Mouse (Mus musculus) lung, postnatal 4 days (tissue): ENCODE data around the gene Slc5a5.

Experiments
- DNase-seq, 2 experiments: peaks; one replicate each; pipeline ENCODE4 v3.0.0; 2021

Gene Slc5a5

GRCm38 (mm10) chr8:70851837-70852236, 40.7 kb downstream of the Slc5a5 start:
- no peak for DNase-seq

- no peak for DNase-seq
Observed at GRCm38 (mm10) chr8:70850947-70851346, 41.6 kb downstream of the Slc5a5 start.

GRCm38 (mm10) chr8:70850132-70850845, 42.3 kb downstream of the Slc5a5 start:
- no peak for DNase-seq

- DNase-seq = no peak
Observed at GRCm38 (mm10) chr8:70849333-70849990, 43.1 kb downstream of the Slc5a5 start.

- DNase-seq = no peak
Observed at GRCm38 (mm10) chr8:70846371-70847154, 46.0 kb downstream of the Slc5a5 start.

GRCm38 (mm10) chr8:70845108-70845507, 47.4 kb downstream of the Slc5a5 start:
- DNase-seq = no peak

- DNase-seq = peak; percentile 86 to 93
Observed at GRCm38 (mm10) chr8:70844523-70844922, 48.0 kb downstream of the Slc5a5 start.

- no peak for DNase-seq
Observed at GRCm38 (mm10) chr8:70843941-70844340, 48.6 kb downstream of the Slc5a5 start.

- no peak for DNase-seq
Observed at GRCm38 (mm10) chr8:70843214-70843773, 49.3 kb downstream of the Slc5a5 start.

- DNase-seq = no peak
Observed at GRCm38 (mm10) chr8:70842484-70842883, 50.1 kb downstream of the Slc5a5 start.

- peak; percentile 86 to 93 for DNase-seq
Observed at GRCm38 (mm10) chr8:70841147-70842072, 51.1 kb downstream of the Slc5a5 start.

GRCm38 (mm10) chr8:70840590-70840989, 52.0 kb downstream of the Slc5a5 start:
- no peak for DNase-seq

GRCm38 (mm10) chr8:70839408-70840351, 52.9 kb downstream of the Slc5a5 start, which contains the start of gene Arrdc2:
Arrdc2 (minus strand) TSS chr8:70839720.
- peak; percentile 99 to 100 for DNase-seq

GRCm38 (mm10) chr8:70838654-70839407, 53.7 kb downstream of the Slc5a5 start:
- peak in 1 of 2 experiments; percentile 26 for DNase-seq

GRCm38 (mm10) chr8:70836666-70837065, 55.9 kb downstream of the Slc5a5 start:
- DNase-seq = no peak

- DNase-seq = no peak
Observed at GRCm38 (mm10) chr8:70834071-70834470, 58.5 kb downstream of the Slc5a5 start.

GRCm38 (mm10) chr8:70833520-70833919, 59.0 kb downstream of the Slc5a5 start:
- DNase-seq = peak; percentile 50 to 61

- peak; percentile 64 to 68 for DNase-seq
Observed at GRCm38 (mm10) chr8:70833018-70833482, 59.5 kb downstream of the Slc5a5 start.
